Mouse (Mus musculus): ENCODE data around the gene Mrc1. TPM values are rescaled to one million over a fixed set of nuclear protein-coding genes. Genes with fewer than 3 reads are reported as not detected.
A peak's percentile ranks its signal among the peaks of the same experiment; 100 is the strongest.

The Mrc1 gene
- total and polyA plus RNA-seq, 3 experiments = 0.17 to 0.89 (median 0.73) TPM

DNA sequence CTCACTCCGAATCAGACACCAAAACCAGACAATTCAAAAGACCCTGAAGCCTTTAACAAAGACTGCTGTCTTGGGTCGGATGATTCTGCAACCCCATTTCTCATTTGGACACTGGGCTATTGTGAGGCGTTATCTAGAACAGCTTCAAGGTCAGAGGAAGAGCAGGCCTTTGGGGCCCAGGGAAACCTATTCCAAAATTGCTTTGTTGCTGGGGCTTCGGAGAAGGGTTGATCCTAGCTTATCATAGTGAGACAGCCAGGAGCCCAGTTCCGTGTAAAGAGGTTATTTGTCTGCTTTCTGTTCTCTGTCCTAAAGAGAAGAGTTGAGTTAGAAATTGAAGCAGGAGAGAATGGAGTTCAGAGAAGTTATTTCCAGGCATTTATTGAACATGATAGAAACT, 10.0 kb downstream of the Mrc1 start:
- TF ChIP-seq ZMIZ1 (IDR thresholded peaks at IDR 0.05; ENCODE audit: low read depth, low read length) = no peak
- no peak for TF ChIP-seq PAX5 (IDR thresholded peaks at IDR 0.05; ENCODE audit: low read length)
- TF ChIP-seq CHD2 (IDR thresholded peaks at IDR 0.05; ENCODE audit: low read length) = no peak
- no peak for TF ChIP-seq JUN (IDR thresholded peaks at IDR 0.05; ENCODE audit: insufficient read depth, low read depth, low read length)
- TF ChIP-seq GABPA (IDR thresholded peaks at IDR 0.05; ENCODE audit: insufficient replicate concordance, low read depth, low read length) = no peak
- TF ChIP-seq POLR2A (IDR thresholded peaks at IDR 0.05; ENCODE audit: low read depth, low read length) = no peak
- no peak for TF ChIP-seq HCFC1 (IDR thresholded peaks at IDR 0.05; ENCODE audit: low read depth, low read length)
- TF ChIP-seq RCOR1 (conservative IDR thresholded peaks at IDR 0.05; ENCODE audit: low read depth, low read length) = no peak
- TF ChIP-seq MYC (IDR thresholded peaks at IDR 0.05; ENCODE audit: low read depth, low read length) = no peak
- no peak for TF ChIP-seq SMC3 (IDR thresholded peaks at IDR 0.05; ENCODE audit: low read depth, low read length)
- TF ChIP-seq TBP (conservative IDR thresholded peaks at IDR 0.05; ENCODE audit: low read depth, low read length) = no peak
- Histone ChIP-seq H3K79me2 (replicated peaks; ENCODE audit: control insufficient read depth, extremely low read depth, insufficient read depth, poor library complexity, severe bottlenecking) (no peaks in the 10 kb centered on the region), H3K36me3 (replicated peaks in 1 of 2; ENCODE audit: control insufficient read depth in 1 of 2, insufficient read depth in 1 of 2, low read length in 1 of 2) (no peaks in the 10 kb centered on the region), H3K4me1 (ENCODE audit: control insufficient read depth in 1 of 2, insufficient read depth in 2 of 2) (peaks cover 0 to 10% of the 10 kb centered on the region in 2 experiments; a peak in 2 of 4 replicates), H3K9me3 (replicated peaks; ENCODE audit: low read length) (no peaks in the 10 kb centered on the region), H3K4me2 (ENCODE audit: insufficient read depth, low read depth, poor library complexity, severe bottlenecking) (no peak overlapping the region), H3K4me3 (replicated peaks in 1 of 3; ENCODE audit: low read depth in 2 of 3, low read length in 2 of 3, poor library complexity in 1 of 3) (no peak overlapping the region), H3K9ac (ENCODE audit: insufficient read depth, low read depth) (no peak overlapping the region), H3K27ac (ENCODE audit: insufficient read depth, low read depth) (no peak overlapping the region), H3K27me3 (replicated peaks) (no peaks in the 10 kb centered on the region)
- dilution Hi-C loops (cut with MboI; ENCODE audit: extremely low pct_ligation_motif_present, extremely low pct_unique_long_range_greater_than_20kb, low sequenced_read_pairs) = no loop called here
- no peak for DNase-seq (ENCODE audit: extremely low read depth)
- in situ Hi-C loops (cut with MboI; ENCODE audit: low pct_ligation_motif_present, low pct_unique_long_range_greater_than_20kb, low sequenced_read_pairs) = no loop called here

GRCm38 (mm10) chr2:14244157-14244556, 15.0 kb downstream of the Mrc1 start:
- H3K36me3 ChIP-seq (replicated peaks in 1 of 2; ENCODE audit: control insufficient read depth in 1 of 2, insufficient read depth in 1 of 2, low read length in 1 of 2) = no peaks in the 10 kb centered on the region
- TF ChIP-seq ETS1 (conservative IDR thresholded peaks at IDR 0.05; ENCODE audit: low read depth, low read length) (peak; percentile 33; the same call in 1 of the 2 replicates), POLR2AphosphoS2 (IDR thresholded peaks at IDR 0.05; ENCODE audit: low read depth, low read length) (no peak), ZC3H11A (IDR thresholded peaks at IDR 0.05; ENCODE audit: low read depth, low read length) (no peak), TBP (conservative IDR thresholded peaks at IDR 0.05; ENCODE audit: low read depth, low read length) (no peak), MAX (IDR thresholded peaks at IDR 0.05; ENCODE audit: low read length) (peak; percentile 58; the same call in 1 of the 2 replicates), RCOR1 (conservative IDR thresholded peaks at IDR 0.05; ENCODE audit: low read depth, low read length) (0 out of 2 replicates have a peak, but pooled peaks have one; percentile 20), IRF4 (IDR thresholded peaks at IDR 0.05; ENCODE audit: low read depth, low read length) (peak; percentile 75), MXI1 (IDR thresholded peaks at IDR 0.05; ENCODE audit: low read depth, low read length) (no peak), USF1 (IDR thresholded peaks at IDR 0.05; ENCODE audit: low read depth, low read length) (peak; percentile 70), BHLHE40 (IDR thresholded peaks at IDR 0.05; ENCODE audit: low read depth, low read length) (peak; percentile 62), USF2 (conservative IDR thresholded peaks at IDR 0.05; ENCODE audit: low read depth, low read length) (peak; percentile 66), EP300 (IDR thresholded peaks at IDR 0.05; ENCODE audit: low read length) (peak; percentile 65), UBTF (IDR thresholded peaks at IDR 0.05; ENCODE audit: low read depth, low read length) (no peak), MEF2A (IDR thresholded peaks at IDR 0.05; ENCODE audit: borderline replicate concordance, low read depth, low read length) (0 out of 2 replicates have a peak, but pooled peaks have one; percentile 11), MAFK (IDR thresholded peaks at IDR 0.05; ENCODE audit: insufficient replicate concordance, low read length) (peak; percentile 8; the same call in 1 of the 2 replicates), TCF12 (IDR thresholded peaks at IDR 0.05; ENCODE audit: low read depth, low read length) (0 out of 2 replicates have a peak, but pooled peaks have one; percentile 22)
- H3K4me1 ChIP-seq (ENCODE audit: control insufficient read depth in 1 of 2, insufficient read depth in 2 of 2) = peaks cover 2 to 25% of the 10 kb centered on the region in 2 experiments; a peak in 2 of 4 replicates
- dilution Hi-C loops (cut with MboI; ENCODE audit: extremely low pct_ligation_motif_present, extremely low pct_unique_long_range_greater_than_20kb, low sequenced_read_pairs) (no loop called here), in situ Hi-C loops (cut with MboI; ENCODE audit: low pct_ligation_motif_present, low pct_unique_long_range_greater_than_20kb, low sequenced_read_pairs) (no loop called here)
- no peaks in the 10 kb centered on the region for H3K79me2 ChIP-seq (replicated peaks; ENCODE audit: control insufficient read depth, extremely low read depth, insufficient read depth, poor library complexity, severe bottlenecking)
- DNase-seq (ENCODE audit: extremely low read depth) = peak; percentile 41
- H3K9ac ChIP-seq (ENCODE audit: insufficient read depth, low read depth) = peak overlapping the region; percentile 1; the same call in 1 of the 2 replicates
- H3K4me3 ChIP-seq (replicated peaks in 1 of 3; ENCODE audit: low read depth in 2 of 3, low read length in 2 of 3, poor library complexity in 1 of 3) = peak overlapping the region; percentile 55 to 68 (median 59)
- H3K9me3 ChIP-seq (replicated peaks; ENCODE audit: low read length) = no peaks in the 10 kb centered on the region
- no peaks in the 10 kb centered on the region for H3K27me3 ChIP-seq (replicated peaks)
- peak overlapping the region; percentile 87 for H3K4me2 ChIP-seq (ENCODE audit: insufficient read depth, low read depth, poor library complexity, severe bottlenecking)
- H3K27ac ChIP-seq (ENCODE audit: insufficient read depth, low read depth) = 0 out of 2 replicates have a peak overlapping the region, but pooled peaks have one; percentile 1
